Mouse (Mus musculus) neural tube, embryonic 15.5 days (tissue): ENCODE measurements around the gene Fst. TPM values are rescaled to one million over a fixed set of nuclear protein-coding genes. Genes with fewer than 3 reads are reported as not detected.

Experiments used
- ATAC-seq: fragments of 200-750 bp; cut with Nextera tagmentation; 2 replicates; pipeline ENCODE4 v1.8.0; 2017; ENCODE audit warnings: mild to moderate bottlenecking, moderate TSS enrichment, moderate library complexity; ENCODE audit not compliant: low FRiP score
- H3K27ac ChIP-seq: fragments of 300-500 bp; sonication (generic); replicated peaks from 2 replicates; pipeline ENCODE4 v1.5.1; 2015; ENCODE audit warnings: mild to moderate bottlenecking, inconsistent platforms
- H3K27me3 ChIP-seq: fragments of 300-500 bp; sonication (generic); replicated peaks from 2 replicates; pipeline ENCODE4 v1.6.1; 2015; ENCODE audit warnings: inconsistent platforms
- H3K36me3 ChIP-seq: fragments of 300-500 bp; sonication (generic); 2 replicates; pipeline ENCODE4 v1.6.1; 2015; ENCODE audit warnings: inconsistent platforms
- H3K4me1 ChIP-seq: fragments of 300-500 bp; sonication (generic); 2 replicates; pipeline ENCODE4 v1.6.1; 2015; ENCODE audit warnings: inconsistent platforms
- H3K4me2 ChIP-seq: fragments of 300-500 bp; sonication (generic); 2 replicates; pipeline ENCODE4 v1.6.1; 2015; ENCODE audit warnings: inconsistent platforms, mild to moderate bottlenecking, moderate library complexity
- H3K4me3 ChIP-seq: fragments of 300-500 bp; sonication (generic); replicated peaks from 2 replicates; pipeline ENCODE4 v1.5.1; 2015; ENCODE audit warnings: mild to moderate bottlenecking, inconsistent platforms
- H3K9ac ChIP-seq: fragments of 300-500 bp; sonication (generic); replicated peaks from 2 replicates; pipeline ENCODE4 v1.6.1; 2015; ENCODE audit warnings: mild to moderate bottlenecking, inconsistent platforms
- H3K9me3 ChIP-seq: fragments of 300-500 bp; sonication (generic); replicated peaks from 2 replicates; pipeline ENCODE4 v1.6.1; 2016; ENCODE audit warnings: inconsistent platforms
- WGBS: fragments of 180-500 bp; shearing (Covaris S2); methylation state at CpG from one replicate; pipeline ENCODE4 v1.1.7; 2015; ENCODE audit warnings: mixed read lengths; 5-methylcytosine and 5-hydroxymethylcytosine counted together
- polyA plus RNA-seq: library from polyadenylated mRNA; unstranded; fragments of >200 nt; fragmentation: Nextera tagmentation; extraction: Ambion mirVana; gene quantifications from 2 replicates; pipeline ENCODE4 v1.2.1, GENCODE M21; 2015

Fst gene
- 6.4 and 20.7 TPM in 2 replicates for polyA plus RNA-seq

DNA sequence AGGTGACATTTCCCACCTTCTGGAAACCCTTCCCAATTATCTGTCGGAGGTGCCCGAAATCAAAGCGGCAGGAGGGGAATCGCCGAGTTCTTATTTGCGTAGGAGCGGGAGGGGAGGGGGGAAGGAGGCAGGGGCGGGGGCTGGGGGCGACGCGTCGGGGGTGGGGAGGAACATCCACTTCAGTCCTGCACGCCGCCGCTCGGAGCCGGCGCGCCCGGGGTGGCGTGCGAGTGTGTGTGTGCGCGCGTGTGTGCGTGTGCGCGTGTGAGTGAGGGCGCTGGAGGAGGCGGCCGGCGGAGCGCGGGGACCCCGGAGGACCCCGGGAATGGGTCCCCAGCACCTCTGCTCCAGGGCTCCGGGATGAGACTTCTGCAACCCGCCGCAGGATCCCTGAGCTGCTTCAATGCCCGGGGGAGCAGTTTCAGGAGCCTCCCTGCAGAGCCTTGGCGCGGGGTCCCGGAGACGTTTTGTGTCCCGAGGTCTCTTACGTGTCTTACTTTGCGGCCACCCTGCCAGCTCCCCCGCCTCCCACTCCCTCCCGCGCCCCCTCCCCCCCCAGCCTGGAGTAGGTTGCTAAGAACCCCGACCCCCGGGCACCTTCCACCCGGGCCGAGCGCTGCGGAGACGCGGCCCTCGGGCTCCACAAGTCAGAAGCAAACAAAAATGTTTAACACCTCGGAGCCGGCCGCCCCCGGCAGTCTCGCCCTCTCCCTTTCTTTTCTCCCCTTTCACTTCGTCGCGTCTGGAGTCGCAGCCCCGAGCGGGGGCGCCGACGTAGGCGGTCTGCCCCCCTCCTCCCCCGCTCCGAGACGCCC is at the start of gene Fst:
Gene Fst, minus strand, starts transcription at position 66 of the 815 bp plus-strand sequence.
- Histone ChIP-seq H3K27me3 (peaks cover 34% of the 10 kb centered on the region), H3K9me3 (no peaks in the 10 kb centered on the region), H3K4me2 (peak within 1 kb of the TSS; percentile 99), H3K36me3 (no peaks in the 10 kb centered on the region), H3K9ac (peak within 1 kb of the TSS; percentile 46), H3K4me3 (peak within 1 kb of the TSS; percentile 58), H3K4me1 (peaks cover 44% of the 10 kb centered on the region), H3K27ac (no peak within 1 kb of the TSS)
- peak; percentile 82 for ATAC-seq
- 0% methylated on average over 74 of the region's 77 CpGs for WGBS

DNA sequence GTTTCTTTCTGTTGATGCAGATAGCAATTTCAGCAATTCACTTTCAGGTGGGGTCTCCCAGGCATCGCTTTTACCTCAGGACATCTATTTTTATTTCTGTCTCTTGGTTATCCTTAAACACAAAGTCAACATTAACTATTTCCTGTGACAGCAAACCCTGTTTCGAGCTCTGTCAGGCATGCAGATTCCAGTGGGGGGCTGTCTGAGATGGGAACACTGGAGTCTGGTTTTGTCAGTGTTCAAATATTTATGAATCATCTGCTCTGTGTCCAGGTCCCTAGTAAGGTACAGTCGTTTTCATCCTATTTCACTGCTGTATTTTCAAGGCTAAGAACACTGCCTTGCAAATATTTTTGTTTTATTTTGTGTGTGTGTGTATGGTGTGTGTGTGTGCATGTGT is 35.1 kb upstream of the Fst start:
- H3K9me3 ChIP-seq: no peaks in the 10 kb centered on the region
- H3K27ac ChIP-seq: no peak overlapping the region
- no peak overlapping the region for H3K4me2 ChIP-seq
- no peak overlapping the region for H3K9ac ChIP-seq
- no peak overlapping the region for H3K4me3 ChIP-seq
- 74% methylated on average over 3 of the region's 3 CpGs for WGBS
- H3K36me3 ChIP-seq: no peaks in the 10 kb centered on the region
- no peaks in the 10 kb centered on the region for H3K27me3 ChIP-seq
- no peaks in the 10 kb centered on the region for H3K4me1 ChIP-seq
- ATAC-seq: no peak

DNA sequence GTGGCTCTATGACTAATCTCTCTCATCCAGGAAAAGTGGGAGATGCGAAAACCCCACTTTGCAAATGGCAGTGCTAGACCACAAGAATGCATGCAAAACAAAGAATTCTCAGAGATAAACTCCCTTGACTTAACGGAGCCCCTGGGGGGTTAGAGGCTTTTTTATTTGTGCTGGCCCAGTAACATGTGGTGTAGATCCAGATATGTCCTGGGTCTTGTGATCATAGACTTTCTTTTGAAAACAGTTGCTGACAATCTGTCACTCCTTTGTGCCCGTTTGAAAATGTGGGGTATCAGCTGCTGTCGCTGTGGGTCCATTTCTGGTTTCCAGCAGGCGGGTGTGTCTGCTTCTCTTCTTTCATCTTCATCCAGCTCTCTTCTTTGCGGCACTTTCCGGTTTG is 29.4 kb upstream of the Fst start:
- H3K4me2 ChIP-seq: no peak overlapping the region
- H3K27ac ChIP-seq: no peak overlapping the region
- H3K36me3 ChIP-seq: no peaks in the 10 kb centered on the region
- no peak overlapping the region for H3K4me3 ChIP-seq
- H3K9me3 ChIP-seq: no peaks in the 10 kb centered on the region
- H3K9ac ChIP-seq: no peak overlapping the region
- H3K27me3 ChIP-seq: no peaks in the 10 kb centered on the region
- ATAC-seq: no peak
- WGBS: 84% methylated on average over 7 of the region's 7 CpGs
- H3K4me1 ChIP-seq: no peaks in the 10 kb centered on the region

DNA sequence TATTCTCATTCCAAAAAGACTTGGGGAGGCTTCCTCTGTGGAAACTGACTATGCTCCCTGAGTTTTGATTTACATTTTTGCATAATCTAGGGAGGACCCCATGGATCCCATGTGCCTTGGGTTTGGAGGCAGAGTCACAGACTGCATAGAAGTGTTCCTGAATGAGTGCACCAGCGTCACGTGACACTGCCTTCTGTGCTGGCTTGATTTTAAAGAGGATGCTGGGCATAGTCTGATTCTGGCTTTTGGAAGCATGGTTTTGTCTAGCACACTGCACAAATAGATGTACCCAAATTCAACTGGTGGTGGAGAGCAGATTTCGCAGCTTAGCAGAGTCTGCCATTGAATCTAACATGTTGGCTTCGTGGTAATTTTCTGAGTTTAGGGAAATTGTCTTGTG is 19.6 kb upstream of the Fst start:
- no peak overlapping the region for H3K9ac ChIP-seq
- H3K9me3 ChIP-seq: no peaks in the 10 kb centered on the region
- H3K4me2 ChIP-seq: no peak overlapping the region
- no peaks in the 10 kb centered on the region for H3K27me3 ChIP-seq
- no peaks in the 10 kb centered on the region for H3K4me1 ChIP-seq
- H3K36me3 ChIP-seq: no peaks in the 10 kb centered on the region
- H3K4me3 ChIP-seq: no peak overlapping the region
- 88% methylated on average over 4 of the region's 4 CpGs for WGBS
- no peak for ATAC-seq
- H3K27ac ChIP-seq: no peak overlapping the region

GRCm38 (mm10) chr13:114469945-114470344 is 11.2 kb upstream of the Fst start:
- no peak overlapping the region for H3K27ac ChIP-seq
- no peaks in the 10 kb centered on the region for H3K9me3 ChIP-seq
- no peaks in the 10 kb centered on the region for H3K27me3 ChIP-seq
- H3K4me2 ChIP-seq: no peak overlapping the region
- H3K36me3 ChIP-seq: no peaks in the 10 kb centered on the region
- 80% methylated on average over 3 of the region's 3 CpGs for WGBS
- H3K4me1 ChIP-seq: no peaks in the 10 kb centered on the region
- no peak overlapping the region for H3K9ac ChIP-seq
- ATAC-seq: no peak
- H3K4me3 ChIP-seq: no peak overlapping the region

- ATAC-seq: no peak
- H3K4me3 ChIP-seq: no peak overlapping the region
- WGBS: 93% methylated on average over 6 of the region's 6 CpGs
- H3K9me3 ChIP-seq: no peaks in the 10 kb centered on the region
- no peak overlapping the region for H3K9ac ChIP-seq
- H3K4me1 ChIP-seq: no peaks in the 10 kb centered on the region
- H3K36me3 ChIP-seq: no peaks in the 10 kb centered on the region
- H3K27me3 ChIP-seq: 0 out of 2 replicates have a peak, but pooled peaks cover 4% of the 10 kb centered on the region
- no peak overlapping the region for H3K4me2 ChIP-seq
- H3K27ac ChIP-seq: no peak overlapping the region
Measured at GRCm38 (mm10) chr13:114466269-114466919, 7.6 kb upstream of the Fst start.

- 85% methylated on average over 1 of the region's 1 CpGs for WGBS
- ATAC-seq: no peak
- Histone ChIP-seq H3K9ac (no peak overlapping the region), H3K27ac (no peak overlapping the region), H3K9me3 (no peaks in the 10 kb centered on the region), H3K27me3 (0 out of 2 replicates have a peak, but pooled peaks cover 5% of the 10 kb centered on the region), H3K4me1 (peaks cover 1% of the 10 kb centered on the region), H3K4me3 (no peak overlapping the region), H3K4me2 (no peak overlapping the region), H3K36me3 (no peaks in the 10 kb centered on the region)
Measured at GRCm38 (mm10) chr13:114465387-114465786, 6.6 kb upstream of the Fst start.

DNA sequence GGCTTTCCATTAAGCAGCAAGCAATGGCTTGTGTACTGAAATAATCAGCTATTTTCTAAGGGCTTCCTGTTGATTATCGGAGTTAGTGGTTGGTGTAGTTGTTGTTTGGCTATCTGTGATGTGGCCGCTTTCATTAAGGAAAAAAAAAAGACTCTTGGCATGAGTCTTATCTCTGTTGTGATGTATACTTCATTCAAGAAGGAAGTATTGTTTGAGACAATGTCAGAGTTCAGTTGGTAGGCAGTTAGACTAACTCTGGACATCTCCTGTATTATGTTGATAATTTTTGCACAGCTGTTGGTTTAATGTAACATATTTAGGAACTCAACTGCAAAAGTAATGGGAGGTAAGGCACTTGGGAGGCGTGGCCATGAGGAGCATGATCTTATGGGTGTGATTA is 6.1 kb upstream of the Fst start:
- Histone ChIP-seq H3K4me2 (no peak overlapping the region), H3K9ac (no peak overlapping the region), H3K4me3 (no peak overlapping the region), H3K4me1 (peaks cover 7% of the 10 kb centered on the region), H3K27ac (no peak overlapping the region), H3K9me3 (no peaks in the 10 kb centered on the region), H3K36me3 (no peaks in the 10 kb centered on the region), H3K27me3 (0 out of 2 replicates have a peak, but pooled peaks cover 5% of the 10 kb centered on the region)
- WGBS: 89% methylated on average over 3 of the region's 3 CpGs
- ATAC-seq: no peak

DNA sequence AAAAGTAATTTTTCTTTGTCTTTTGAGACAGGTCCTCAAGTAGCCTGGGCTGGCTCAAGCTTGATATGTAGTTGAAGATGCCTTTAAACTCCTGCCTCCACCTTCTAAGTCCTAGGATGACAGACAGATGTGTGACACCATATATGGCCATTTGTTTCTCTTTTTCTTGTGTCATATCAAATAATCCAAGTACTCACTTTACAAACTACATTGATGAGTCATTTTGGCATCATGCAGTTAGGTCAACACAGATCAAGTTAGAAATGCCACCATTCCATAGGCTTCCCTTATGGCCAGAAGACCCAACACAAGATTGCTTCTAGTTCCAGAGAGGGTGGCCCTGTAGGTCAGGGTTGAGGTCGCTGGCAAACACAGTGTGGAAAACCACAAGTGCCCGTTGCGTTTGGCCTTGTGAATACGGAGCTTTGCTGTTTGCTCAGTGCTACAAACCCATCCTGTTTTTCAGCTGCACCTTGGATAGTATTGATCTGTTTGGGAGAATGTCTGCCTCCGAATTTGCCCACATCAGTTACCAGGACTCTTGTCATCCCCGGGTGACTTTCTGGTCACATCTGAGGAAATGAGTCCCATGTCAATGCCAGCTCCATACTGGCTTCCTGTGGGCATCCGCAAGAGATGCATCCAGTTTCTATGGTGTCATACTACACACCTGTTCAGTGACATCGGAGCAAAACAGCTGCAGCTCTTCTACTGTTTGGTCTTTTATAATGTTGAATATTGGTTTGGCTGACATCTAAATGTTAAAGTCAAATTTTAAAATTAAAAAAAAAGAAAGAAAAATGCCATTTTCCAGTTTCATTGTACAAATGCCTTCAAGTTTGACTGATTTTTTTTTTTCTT is 4.0 kb upstream of the Fst start:
- Histone ChIP-seq H3K27me3 (peaks cover 12% of the 10 kb centered on the region), H3K9me3 (no peaks in the 10 kb centered on the region), H3K9ac (no peak overlapping the region), H3K36me3 (no peaks in the 10 kb centered on the region), H3K4me3 (no peak overlapping the region), H3K4me1 (peaks cover 25% of the 10 kb centered on the region), H3K4me2 (no peak overlapping the region), H3K27ac (no peak overlapping the region)
- WGBS: 92% methylated on average over 8 of the region's 8 CpGs
- ATAC-seq: no peak

DNA sequence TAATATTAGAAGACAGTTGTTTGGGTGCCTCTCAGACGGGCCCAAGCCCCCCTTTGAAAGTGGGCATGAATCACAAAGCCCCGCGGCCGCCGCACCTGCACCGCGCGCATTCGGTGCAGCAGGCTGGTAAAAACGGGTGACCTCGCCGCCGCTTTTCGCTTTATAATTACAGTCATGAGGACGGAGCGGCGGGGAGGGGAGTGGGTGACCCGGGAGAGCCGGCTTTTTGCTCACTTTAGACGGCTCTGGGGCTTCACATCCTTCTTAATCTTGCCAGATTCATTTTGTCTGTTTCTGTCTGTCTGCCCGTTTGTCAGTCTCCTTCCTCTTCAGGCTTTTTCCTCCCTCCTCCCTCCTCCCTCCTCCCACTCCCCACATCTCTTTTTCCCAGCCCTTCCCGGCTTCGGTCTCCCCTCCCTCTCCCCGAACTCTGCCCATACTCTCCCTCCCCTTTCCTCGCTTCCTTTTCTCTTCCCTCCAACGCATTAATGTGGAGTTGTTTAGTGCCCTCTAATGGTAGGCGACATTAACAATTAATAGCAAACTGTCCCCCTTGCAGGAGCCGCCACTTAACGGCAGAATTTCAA is 1.6 kb upstream of the Fst start:
- WGBS: under 1% methylated on average over 29 of the region's 29 CpGs
- peak; percentile 39 for ATAC-seq
- Histone ChIP-seq H3K9me3 (no peaks in the 10 kb centered on the region), H3K27ac (no peak overlapping the region), H3K9ac (no peak overlapping the region), H3K36me3 (no peaks in the 10 kb centered on the region), H3K4me1 (peaks cover 44% of the 10 kb centered on the region), H3K4me3 (peak overlapping the region; percentile 58), H3K27me3 (peaks cover 29% of the 10 kb centered on the region), H3K4me2 (peak overlapping the region; percentile 99)

GRCm38 (mm10) chr13:114459701-114460160 is 980 bp upstream of the Fst start:
- no peaks in the 10 kb centered on the region for H3K9me3 ChIP-seq
- WGBS: under 1% methylated on average over 15 of the region's 16 CpGs
- peaks cover 44% of the 10 kb centered on the region for H3K4me1 ChIP-seq
- H3K4me3 ChIP-seq: peak overlapping the region; percentile 58
- H3K27ac ChIP-seq: no peak overlapping the region
- peak overlapping the region; percentile 99 for H3K4me2 ChIP-seq
- ATAC-seq: no peak
- H3K36me3 ChIP-seq: no peaks in the 10 kb centered on the region
- H3K9ac ChIP-seq: peak overlapping the region; percentile 46
- H3K27me3 ChIP-seq: peaks cover 34% of the 10 kb centered on the region
